ENCODE assay signal across 16 mouse cellular contexts in genomic region chr10:68029081-68029626, GRCm38 (mm10). TPM values are rescaled to one million over a fixed set of nuclear protein-coding genes. Genes with fewer than 3 reads are reported as not detected.
DNase-seq lines count a peak whose midpoint lies in the region; ATAC-seq and TF ChIP-seq lines count a peak whose summit lies in the region.
"Had no signal": no experiment of that assay in that cellular context is flagged by ENCODE, and none has a peak within 500 bp of the region (broad histone marks: within the 10 kb centered on the region; RNA-seq: fewer than 3 reads in every experiment).

No protein-coding gene starts in this region.

- H3K36me3 ChIP-seq in midbrain, embryonic 10.5 days, result peaks cover 81% of the 10 kb centered on the region
- H3K36me3 ChIP-seq in midbrain, embryonic 14.5 days (ENCODE audit: control insufficient read depth, insufficient read depth, low read length), result no peaks in the 10 kb centered on the region
- H3K36me3 ChIP-seq in embryonic facial prominence, embryonic 10.5 days (replicated peaks), result peaks cover 54% of the 10 kb centered on the region

- no peak overlapping the region for H3K4me2 ChIP-seq in midbrain, embryonic 14.5 days (ENCODE audit: low read length)
- H3K4me2 ChIP-seq: heart, embryonic 12.5 days; midbrain, embryonic 13.5 days had no signal

- H3K4me3 ChIP-seq in midbrain, embryonic 10.5 days, result no peak overlapping the region
- H3K4me3 ChIP-seq in midbrain, embryonic 14.5 days (replicated peaks; ENCODE audit: low read depth, low read length), result no peak overlapping the region
- no peak overlapping the region for H3K4me3 ChIP-seq in embryonic facial prominence, embryonic 10.5 days
- H3K4me3 ChIP-seq in layer of hippocampus, adult 2 months, result no peak overlapping the region
- H3K4me3 ChIP-seq: erythroblast, embryonic 14.5 days; heart, embryonic 12.5 days; midbrain, embryonic 13.5 days had no signal

- 93% methylated on average over 5 of the region's 5 CpGs for WGBS in midbrain, embryonic 10.5 days
- WGBS in midbrain, embryonic 14.5 days, result 87% methylated on average over 5 of the region's 5 CpGs
- 78% methylated on average over 5 of the region's 5 CpGs for WGBS in embryonic facial prominence, embryonic 10.5 days

- 0 out of 2 replicates have a peak, but pooled peaks cover 3% of the 10 kb centered on the region for H3K4me1 ChIP-seq in midbrain, embryonic 10.5 days
- no peaks in the 10 kb centered on the region for H3K4me1 ChIP-seq in midbrain, embryonic 14.5 days (ENCODE audit: control insufficient read depth, insufficient read depth, low read length)
- H3K4me1 ChIP-seq in embryonic facial prominence, embryonic 10.5 days, result peaks cover 13% of the 10 kb centered on the region
- H3K4me1 ChIP-seq: heart, embryonic 12.5 days; midbrain, embryonic 13.5 days had no signal

- no peak for ATAC-seq in midbrain, embryonic 14.5 days (ENCODE audit: low FRiP score, low TSS enrichment)

- H3K27ac ChIP-seq in midbrain, embryonic 10.5 days (replicated peaks), result 0 out of 2 replicates have a peak overlapping the region, but pooled peaks have one; percentile 28
- H3K27ac ChIP-seq in midbrain, embryonic 14.5 days (replicated peaks; ENCODE audit: low read depth, low read length), result no peak overlapping the region
- peak overlapping the region; percentile 71 for H3K27ac ChIP-seq in embryonic facial prominence, embryonic 10.5 days (replicated peaks)
- no peak overlapping the region for H3K27ac ChIP-seq in layer of hippocampus, adult 2 months
- H3K27ac ChIP-seq: midbrain, embryonic 13.5 days had no signal

- TF ChIP-seq CTCF in layer of hippocampus, adult 2 months (conservative IDR thresholded peaks at IDR 0.05), result no peak

- no peak overlapping the region for H3K9ac ChIP-seq in midbrain, embryonic 14.5 days (replicated peaks; ENCODE audit: low read length)
- H3K9ac ChIP-seq: heart, embryonic 12.5 days; midbrain, embryonic 13.5 days had no signal

- no peaks in the 10 kb centered on the region for H3K9me3 ChIP-seq in midbrain, embryonic 10.5 days (replicated peaks)
- H3K9me3 ChIP-seq in midbrain, embryonic 14.5 days (ENCODE audit: control insufficient read depth, low read length), result no peaks in the 10 kb centered on the region
- H3K9me3 ChIP-seq in embryonic facial prominence, embryonic 10.5 days, result no peaks in the 10 kb centered on the region
- H3K9me3 ChIP-seq: heart, embryonic 12.5 days; midbrain, embryonic 13.5 days had no signal

- no peaks in the 10 kb centered on the region for H3K27me3 ChIP-seq in midbrain, embryonic 10.5 days (ENCODE audit: low read depth, poor library complexity, severe bottlenecking)
- no peaks in the 10 kb centered on the region for H3K27me3 ChIP-seq in midbrain, embryonic 14.5 days (ENCODE audit: control insufficient read depth, insufficient read depth, low read length)
- H3K27me3 ChIP-seq in embryonic facial prominence, embryonic 10.5 days (replicated peaks; ENCODE audit: low read depth, poor library complexity, severe bottlenecking), result no peaks in the 10 kb centered on the region
- H3K27me3 ChIP-seq: heart, embryonic 12.5 days; midbrain, embryonic 13.5 days had no signal

- no peak for DNase-seq in midbrain, embryonic 10.5 days (ENCODE audit: low spot score)
- DNase-seq in midbrain, embryonic 14.5 days, result no peak
- peak; percentile 97 for DNase-seq in R1 (ENCODE audit: low read depth, low spot score)
- peak; percentile 58 for DNase-seq in embryonic facial prominence, embryonic 10.5 days (ENCODE audit: low spot score)
- DNase-seq in layer of hippocampus, adult 18-20 months (ENCODE audit: low spot score in 2 of 2), result no peak
- no peak for DNase-seq in layer of hippocampus, adult 9-11 months
- DNase-seq in layer of hippocampus, adult 2 months (ENCODE audit: low spot score in 2 of 2), result no peak
- DNase-seq: cerebellum, adult 11-12 months; gastrocnemius, postnatal 36 days; lung, postnatal 10 days; right cerebral cortex, adult 18-20 months; thymus, adult 2 months had no signal

RNA-seq across cellular contexts. Expression of gene Rtkn2, which starts 49.8 kb away (rescaled TPM):
- 21.5 and 21.6 TPM in 2 replicates for polyA plus RNA-seq in midbrain, embryonic 10.5 days (2016; fragmentation: Nextera tagmentation; extraction: Ambion mirVana)
- 2.9 and 5.8 TPM in 2 replicates for polyA plus RNA-seq in midbrain, embryonic 14.5 days (2014; fragmentation: Nextera tagmentation; extraction: Ambion mirVana)
- polyA plus RNA-seq in embryonic facial prominence, embryonic 10.5 days (2016; fragmentation: Nextera tagmentation; extraction: Ambion mirVana), result 11.7 and 12.8 TPM in 2 replicates
- total RNA-seq in layer of hippocampus, adult 18-20 months (2021), result 1 to 10 TPM; 5.2 to 6.4 TPM
- total RNA-seq in layer of hippocampus, adult 2 months (2021), result 1 to 10 TPM; 4.7 to 5.0 TPM
- polyA plus RNA-seq: erythroblast, embryonic 14.5 days; liver, adult 2 months had no signal

Comparison
In these comparisons a context has a peak if more than half of its experiments do, and no peak if none do; other contexts are left out.
1. H3K27ac ChIP-seq: peak in midbrain, embryonic 10.5 days (single experiment) and embryonic facial prominence, embryonic 10.5 days (single experiment); none in midbrain, embryonic 14.5 days (single experiment) and layer of hippocampus, adult 2 months (single experiment).
2. DNase-seq: peak in R1 (single experiment) and embryonic facial prominence, embryonic 10.5 days (single experiment); none in midbrain, embryonic 10.5 days (single experiment), midbrain, embryonic 14.5 days (single experiment), layer of hippocampus, adult 18-20 months (0 of 2), layer of hippocampus, adult 9-11 months (single experiment) and layer of hippocampus, adult 2 months (0 of 2).